Mouse (Mus musculus) intestine, embryonic 16.5 days (tissue): Measurements from ENCODE around the gene Tfrc. TPM values are rescaled to one million over a fixed set of nuclear protein-coding genes. Genes with fewer than 3 reads are reported as not detected.
A peak's percentile ranks its signal among the peaks of the same experiment; 100 is the strongest.

Source experiments
- ATAC-seq: fragments of 200-750 bp; cut with Nextera tagmentation; 2 replicates; pipeline ENCODE4 v1.8.0; 2017; ENCODE audit warnings: moderate TSS enrichment, moderate library complexity
- H3K27ac ChIP-seq: fragments of 300-500 bp; sonication (generic); 2 replicates; pipeline ENCODE4 v1.5.1; 2014; ENCODE audit warnings: mild to moderate bottlenecking, low read length
- H3K27me3 ChIP-seq: fragments of 300-500 bp; sonication (generic); replicated peaks from 2 replicates; pipeline ENCODE4 v1.6.1; 2014; ENCODE audit warnings: low read length, control low read depth, mixed read lengths; ENCODE audit not compliant: control insufficient read depth, insufficient read depth
- H3K36me3 ChIP-seq: fragments of 300-500 bp; sonication (generic); 2 replicates; pipeline ENCODE4 v1.6.1; 2014; ENCODE audit warnings: low read length, control low read depth; ENCODE audit not compliant: control insufficient read depth, insufficient read depth
- H3K4me1 ChIP-seq: fragments of 300-500 bp; sonication (generic); 2 replicates; pipeline ENCODE4 v1.6.1; 2014; ENCODE audit warnings: low read length, control low read depth, mixed read lengths; ENCODE audit not compliant: control insufficient read depth, insufficient read depth
- H3K4me2 ChIP-seq: fragments of 300-500 bp; sonication (generic); 2 replicates; pipeline ENCODE4 v1.6.1; 2014; ENCODE audit warnings: low read depth, low read length, control low read depth
- H3K4me3 ChIP-seq: fragments of 300-500 bp; sonication (generic); 2 replicates; pipeline ENCODE4 v1.5.1; 2014; ENCODE audit warnings: mild to moderate bottlenecking, low read length
- H3K9ac ChIP-seq: fragments of 300-500 bp; sonication (generic); 2 replicates; pipeline ENCODE4 v1.6.1; 2014; ENCODE audit warnings: low read depth, low read length
- H3K9me3 ChIP-seq: fragments of 300-500 bp; sonication (generic); 2 replicates; pipeline ENCODE4 v1.6.1; 2016; ENCODE audit warnings: low read length, control low read depth; ENCODE audit not compliant: control insufficient read depth
- WGBS: fragments of 180-500 bp; shearing (Covaris S2); extraction: QIAGEN DNeasy Blood & Tissue Kit; methylation state at CpG from one replicate; pipeline ENCODE4 v1.1.7; 2014; 5-methylcytosine and 5-hydroxymethylcytosine counted together
- polyA plus RNA-seq: library from polyadenylated mRNA; unstranded; fragments of >200 nt; fragmentation: Nextera tagmentation; extraction: Ambion mirVana; gene quantifications from 2 replicates; pipeline ENCODE4 v1.2.1, GENCODE M21; 2015

The Tfrc gene
- polyA plus RNA-seq, 1 experiment from 2014 or later, result 64.9 TPM

DNA sequence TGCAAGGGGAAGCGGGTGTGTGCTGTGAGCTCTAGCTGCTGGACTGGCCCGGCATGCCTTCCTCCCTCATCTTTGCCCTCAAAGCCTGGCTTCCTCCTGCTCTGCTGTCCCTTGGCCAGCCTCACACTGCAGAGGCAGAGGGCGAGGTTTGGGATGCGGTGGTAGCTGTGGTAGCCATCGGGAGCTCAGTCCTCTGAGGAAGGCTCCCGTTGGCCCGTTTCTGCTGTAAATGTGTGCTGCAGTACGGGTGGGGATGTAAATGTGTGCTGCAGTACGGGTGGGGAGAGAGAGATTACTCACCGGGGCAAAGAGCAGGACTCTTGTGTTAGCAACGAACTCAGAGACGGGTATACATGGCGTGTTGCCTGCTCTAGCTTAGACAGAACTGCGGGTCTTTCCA, 70.1 kb downstream of the Tfrc start:
- Histone ChIP-seq H3K9me3 (no peaks in the 10 kb centered on the region), H3K4me3 (no peak overlapping the region), H3K4me1 (peaks cover 18% of the 10 kb centered on the region), H3K36me3 (peaks cover 25% of the 10 kb centered on the region), H3K9ac (peak overlapping the region; percentile 32; the same call in 1 of the 2 replicates), H3K4me2 (peak overlapping the region; percentile 24; the same call in 1 of the 2 replicates), H3K27ac (peak overlapping the region; percentile 73), H3K27me3 (no peaks in the 10 kb centered on the region)
- ATAC-seq, result peak; percentile 67
- WGBS, result 68% methylated on average over 14 of the region's 14 CpGs

- Histone ChIP-seq H3K4me3 (no peak overlapping the region), H3K9me3 (no peaks in the 10 kb centered on the region), H3K27me3 (no peaks in the 10 kb centered on the region), H3K27ac (no peak overlapping the region), H3K36me3 (peaks cover 23% of the 10 kb centered on the region), H3K9ac (no peak overlapping the region), H3K4me2 (no peak overlapping the region), H3K4me1 (peaks cover 11% of the 10 kb centered on the region)
- ATAC-seq, result no peak
- WGBS, result 93% methylated on average over 16 of the region's 16 CpGs
Measured at GRCm38 (mm10) chr16:32679976-32680375, 71.3 kb downstream of the Tfrc start.

- Histone ChIP-seq H3K36me3 (peaks cover 23% of the 10 kb centered on the region), H3K27me3 (no peaks in the 10 kb centered on the region), H3K9ac (no peak overlapping the region), H3K4me2 (no peak overlapping the region), H3K9me3 (no peaks in the 10 kb centered on the region), H3K4me3 (no peak overlapping the region), H3K4me1 (peaks cover 11% of the 10 kb centered on the region), H3K27ac (no peak overlapping the region)
- ATAC-seq, result no peak
- WGBS, result 83% methylated on average over 6 of the region's 6 CpGs
Measured at GRCm38 (mm10) chr16:32680806-32681205, 72.1 kb downstream of the Tfrc start.

DNA sequence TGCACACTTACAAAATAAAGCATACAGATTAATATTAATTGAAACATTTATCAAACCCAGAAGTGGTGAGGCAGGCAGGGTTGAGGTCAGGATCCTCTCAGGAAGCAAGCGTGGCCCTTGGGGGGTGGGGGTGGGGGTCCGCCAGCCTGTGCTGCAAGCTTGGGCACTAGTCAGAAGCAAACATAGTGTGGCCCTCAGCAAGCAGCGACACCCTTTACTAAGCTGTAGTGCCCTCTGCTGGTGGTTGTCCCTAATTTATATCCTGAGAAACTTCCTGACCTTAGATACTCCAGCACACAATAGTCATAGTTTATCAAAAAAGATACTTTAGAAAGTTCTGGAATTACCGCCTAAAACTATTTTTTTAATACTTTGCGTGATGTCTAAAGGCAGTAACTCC, 73.5 kb downstream of the Tfrc start:
- H3K4me3 ChIP-seq, result no peak overlapping the region
- WGBS, result 31% methylated on average over 5 of the region's 5 CpGs
- peaks cover 11% of the 10 kb centered on the region for H3K4me1 ChIP-seq
- H3K4me2 ChIP-seq, result no peak overlapping the region
- no peak overlapping the region for H3K9ac ChIP-seq
- peaks cover 18% of the 10 kb centered on the region; the same call in 1 of the 2 replicates for H3K36me3 ChIP-seq
- ATAC-seq, result no peak
- H3K9me3 ChIP-seq, result no peaks in the 10 kb centered on the region
- no peak overlapping the region for H3K27ac ChIP-seq
- H3K27me3 ChIP-seq, result no peaks in the 10 kb centered on the region

Other genes starting within 250 kb of the Tfrc start
- not detected in 2 replicates for gene Tm4sf19, start 208.4 kb upstream of the Tfrc start, polyA plus RNA-seq
- 32.5 and 34.0 TPM in 2 replicates for gene Tctex1d2, start 189.2 kb upstream of the Tfrc start, polyA plus RNA-seq
- 79.9 and 83.0 TPM in 2 replicates for gene Pcyt1a, start 178.0 kb upstream of the Tfrc start, polyA plus RNA-seq
- 157 and 177 TPM in 2 replicates for gene Slc51a, start 121.0 kb upstream of the Tfrc start, polyA plus RNA-seq
- gene Zdhhc19, start 112.7 kb upstream of the Tfrc start, polyA plus RNA-seq, result 2.1 and 3.0 TPM in 2 replicates
- gene Tnk2, start 35.0 kb downstream of the Tfrc start, polyA plus RNA-seq, result 7.5 and 7.7 TPM in 2 replicates
- 1.3 and 2.4 TPM in 2 replicates for gene Muc4, start 127.0 kb downstream of the Tfrc start, polyA plus RNA-seq
- gene Muc20, start 188.5 kb downstream of the Tfrc start, polyA plus RNA-seq, result 0.20 TPM in 1 of 2 replicates, not detected in the other
- 0.95 and 2.1 TPM in 2 replicates for gene Smbd1, start 201.6 kb downstream of the Tfrc start, polyA plus RNA-seq